Mouse (Mus musculus): Measurements from ENCODE around the gene Pou3f1. TPM values are rescaled to one million over a fixed set of nuclear protein-coding genes. Genes with fewer than 3 reads are reported as not detected.
A peak's percentile ranks its signal among the peaks of the same experiment; 100 is the strongest.

Pou3f1 gene
- polyA plus RNA-seq, 1 experiment from 2014 or later: 0.10 TPM

DNA sequence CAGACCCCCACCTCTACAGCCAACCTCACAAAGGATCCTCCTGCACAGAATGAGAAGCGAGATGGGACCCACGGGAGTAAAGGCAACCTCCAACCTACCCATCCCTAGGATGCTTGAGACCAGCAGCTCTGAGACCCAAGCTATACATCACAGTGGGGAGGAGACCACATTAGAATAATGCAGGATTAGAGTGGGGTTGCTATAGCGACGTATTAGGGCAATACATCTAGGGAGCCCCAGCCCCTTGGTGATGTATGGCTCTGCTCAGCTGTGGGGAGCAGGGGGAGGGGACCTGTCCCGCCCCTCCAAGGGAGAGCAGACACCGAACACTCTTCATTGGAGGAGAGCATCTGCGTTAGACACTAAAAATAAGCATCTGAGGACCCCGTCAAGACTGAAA, 11.5 kb downstream of the Pou3f1 start:
- 38% methylated on average over 8 of the region's 8 CpGs for WGBS
- TF ChIP-seq CTCF (IDR thresholded peaks at IDR 0.05) (no peak), EP300 (IDR thresholded peaks at IDR 0.05) (no peak)
- Histone ChIP-seq H3K4me3 (ENCODE audit: low read depth, low read length) (no peak overlapping the region), H3K27ac (ENCODE audit: low read length) (no peak overlapping the region), H3K27me3 (replicated peaks; ENCODE audit: insufficient read depth, low read length) (peaks cover 26% of the 10 kb centered on the region), H3K4me2 (replicated peaks; ENCODE audit: low read depth, low read length) (no peak overlapping the region), H3K9me3 (ENCODE audit: low read length) (no peaks in the 10 kb centered on the region), H3K4me1 (ENCODE audit: insufficient read depth, low read depth, low read length) (no peaks in the 10 kb centered on the region), H3K36me3 (ENCODE audit: insufficient read depth, low read length) (no peaks in the 10 kb centered on the region), H3K9ac (replicated peaks; ENCODE audit: low read depth) (no peak overlapping the region)
- DNase-seq (ENCODE audit: low spot score): no peak
- ATAC-seq: no peak

DNA sequence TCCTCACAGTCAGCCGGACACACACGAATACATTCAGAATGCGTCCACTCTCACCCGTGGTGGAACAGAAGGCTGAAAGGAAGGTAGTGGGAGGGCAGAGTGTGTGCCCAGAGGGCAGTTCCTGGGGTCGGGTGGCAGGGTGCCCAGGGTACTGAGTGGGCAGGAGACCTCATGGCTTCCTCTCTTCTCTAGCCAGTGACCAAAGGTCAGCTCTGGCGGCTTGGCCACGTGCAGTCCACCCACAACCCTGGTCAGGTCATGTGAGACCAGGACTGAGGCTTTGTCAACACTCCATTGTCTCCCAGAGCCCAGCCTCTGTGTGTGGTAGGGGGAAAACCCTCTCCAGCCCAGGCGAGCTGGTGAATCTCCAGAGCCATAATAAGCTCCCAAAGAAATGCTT, 13.6 kb downstream of the Pou3f1 start:
- Histone ChIP-seq H3K27ac (ENCODE audit: low read length) (no peak overlapping the region), H3K27me3 (replicated peaks; ENCODE audit: insufficient read depth, low read length) (peaks cover 17% of the 10 kb centered on the region; the same call in 1 of the 2 replicates), H3K4me2 (replicated peaks; ENCODE audit: low read depth, low read length) (no peak overlapping the region), H3K9ac (replicated peaks; ENCODE audit: low read depth) (no peak overlapping the region), H3K4me3 (ENCODE audit: low read depth, low read length) (no peak overlapping the region), H3K36me3 (ENCODE audit: insufficient read depth, low read length) (no peaks in the 10 kb centered on the region), H3K9me3 (ENCODE audit: low read length) (no peaks in the 10 kb centered on the region), H3K4me1 (ENCODE audit: insufficient read depth, low read depth, low read length) (no peaks in the 10 kb centered on the region)
- 60% methylated on average over 8 of the region's 8 CpGs for WGBS
- ATAC-seq: no peak
- DNase-seq (ENCODE audit: low spot score): no peak
- TF ChIP-seq CTCF (IDR thresholded peaks at IDR 0.05) (no peak), EP300 (IDR thresholded peaks at IDR 0.05) (no peak)

DNA sequence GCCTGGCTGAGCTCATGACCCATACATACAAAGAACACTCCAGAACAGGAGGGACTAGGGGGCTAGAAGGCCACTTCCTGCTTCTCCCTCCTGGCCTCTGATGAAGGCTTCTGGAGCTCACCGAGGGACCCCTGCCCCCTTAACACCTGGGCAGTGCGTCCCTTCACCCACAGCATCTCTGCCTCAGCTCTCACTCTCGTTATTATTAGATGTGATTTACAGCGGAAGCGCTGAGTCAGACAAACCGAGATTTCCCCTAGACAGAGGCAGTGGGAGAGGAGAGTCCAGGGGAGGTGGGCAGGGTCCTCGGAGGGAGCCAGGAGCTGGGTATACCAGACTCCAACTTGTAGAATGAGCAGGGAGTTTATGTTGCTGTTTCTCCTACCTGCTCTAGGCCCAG, 15.0 kb downstream of the Pou3f1 start:
- Histone ChIP-seq H3K27ac (ENCODE audit: low read length) (no peak overlapping the region), H3K9ac (replicated peaks; ENCODE audit: low read depth) (no peak overlapping the region), H3K9me3 (ENCODE audit: low read length) (no peaks in the 10 kb centered on the region), H3K4me1 (ENCODE audit: insufficient read depth, low read depth, low read length) (no peaks in the 10 kb centered on the region), H3K27me3 (replicated peaks; ENCODE audit: insufficient read depth, low read length) (peaks cover 17% of the 10 kb centered on the region; the same call in 1 of the 2 replicates), H3K4me3 (ENCODE audit: low read depth, low read length) (no peak overlapping the region), H3K4me2 (replicated peaks; ENCODE audit: low read depth, low read length) (no peak overlapping the region), H3K36me3 (ENCODE audit: insufficient read depth, low read length) (no peaks in the 10 kb centered on the region)
- no peak for DNase-seq (ENCODE audit: low spot score)
- WGBS: 20% methylated on average over 7 of the region's 7 CpGs
- ATAC-seq: no peak
- TF ChIP-seq CTCF (IDR thresholded peaks at IDR 0.05): no peak
- TF ChIP-seq EP300 (IDR thresholded peaks at IDR 0.05): no peak

DNA sequence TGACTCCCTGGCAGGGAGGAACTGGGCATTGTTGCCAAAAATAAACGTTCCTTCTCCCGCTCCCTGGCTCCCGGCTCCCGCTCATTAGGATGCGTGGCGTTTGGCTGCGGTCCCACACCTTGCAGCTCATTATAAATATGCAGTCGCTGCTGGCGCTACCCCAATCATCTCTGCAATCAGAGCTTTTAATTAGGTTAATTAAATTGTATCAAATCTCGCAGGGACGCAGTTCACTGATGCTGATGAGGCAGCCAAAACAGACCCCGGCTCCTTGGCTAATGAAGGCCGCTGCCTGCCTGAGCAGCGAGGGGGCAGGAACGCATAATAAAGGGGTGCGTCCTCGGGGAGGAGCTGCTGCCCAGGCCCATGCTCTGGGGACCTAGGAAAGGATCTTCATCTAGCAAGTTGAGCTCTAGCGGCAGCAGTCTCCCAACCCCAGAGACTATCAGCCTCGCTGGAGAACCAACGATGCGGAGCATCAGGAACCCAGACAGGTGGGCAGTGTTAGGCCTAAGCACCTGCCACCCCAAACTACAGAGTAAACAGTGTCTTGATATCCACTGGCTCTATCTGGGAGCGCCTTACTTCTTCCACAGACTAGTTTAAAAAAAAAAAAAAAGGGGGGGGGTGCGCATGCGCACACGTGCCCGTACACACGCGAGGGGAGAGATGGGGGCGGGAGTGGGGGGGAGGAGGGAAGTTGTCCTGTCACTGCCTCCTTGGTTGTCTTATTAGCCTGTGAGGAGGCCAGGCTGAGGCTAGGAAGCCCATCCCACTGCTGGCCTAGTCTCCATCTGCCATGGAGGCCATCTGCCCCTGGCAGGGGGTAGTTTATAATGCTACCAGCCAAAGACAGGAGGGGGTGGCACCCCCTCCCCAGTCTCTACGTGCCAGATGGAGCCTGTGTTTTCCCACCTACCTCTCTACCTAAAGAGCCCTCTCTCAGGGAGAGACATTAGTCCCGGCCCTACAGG, 16.0 kb downstream of the Pou3f1 start:
- whole genome bisulfite sequencing: 6% methylated on average over 25 of the region's 31 CpGs
- H3K9me3 ChIP-seq (ENCODE audit: low read length): no peaks in the 10 kb centered on the region
- no peak overlapping the region for H3K27ac ChIP-seq (ENCODE audit: low read length)
- DNase-seq (ENCODE audit: low spot score) (no peak), ATAC-seq (no peak)
- no peak overlapping the region for H3K4me3 ChIP-seq (ENCODE audit: low read depth, low read length)
- no peak for TF ChIP-seq CTCF (IDR thresholded peaks at IDR 0.05)
- no peak for TF ChIP-seq EP300 (IDR thresholded peaks at IDR 0.05)
- H3K27me3 ChIP-seq (replicated peaks; ENCODE audit: insufficient read depth, low read length): peaks cover 16% of the 10 kb centered on the region; the same call in 1 of the 2 replicates
- no peak overlapping the region for H3K4me2 ChIP-seq (replicated peaks; ENCODE audit: low read depth, low read length)
- no peaks in the 10 kb centered on the region for H3K4me1 ChIP-seq (ENCODE audit: insufficient read depth, low read depth, low read length)
- H3K9ac ChIP-seq (replicated peaks; ENCODE audit: low read depth): no peak overlapping the region
- H3K36me3 ChIP-seq (ENCODE audit: insufficient read depth, low read length): no peaks in the 10 kb centered on the region

DNA sequence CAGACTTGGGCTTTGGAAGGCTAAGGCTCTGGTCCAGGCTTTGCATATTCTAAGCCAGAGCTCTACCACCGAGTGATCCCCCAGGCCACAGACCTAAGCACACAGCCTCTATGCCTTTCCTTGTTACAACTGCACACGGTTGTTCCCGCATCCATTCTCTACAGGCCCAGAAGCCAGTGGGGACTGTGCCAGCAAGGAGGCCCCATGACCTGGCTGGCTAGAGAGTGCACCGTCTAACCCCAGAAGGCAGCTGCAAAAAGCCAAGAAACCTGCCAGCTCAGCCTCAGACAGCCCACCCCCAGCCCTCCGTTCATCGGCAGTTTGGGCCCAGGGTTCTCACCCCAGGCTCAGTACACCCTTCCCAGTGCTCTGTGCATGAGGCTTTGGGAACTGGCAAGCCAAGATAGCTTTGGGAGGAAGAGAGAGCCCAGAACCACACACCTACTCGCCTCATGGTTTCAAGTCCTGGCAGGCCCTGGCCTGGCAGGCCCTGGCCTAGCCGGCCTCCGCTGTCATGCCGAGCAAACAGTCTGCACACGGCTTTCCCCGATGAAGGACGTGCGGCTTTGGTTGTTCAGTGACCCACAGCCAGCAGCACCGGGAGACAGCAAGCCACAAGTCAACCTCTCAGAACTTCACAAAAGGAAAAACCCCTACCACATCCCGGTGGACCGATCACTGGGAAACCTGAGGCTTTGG, 17.9 kb downstream of the Pou3f1 start:
- no peak for TF ChIP-seq EP300 (IDR thresholded peaks at IDR 0.05)
- no peak for TF ChIP-seq CTCF (IDR thresholded peaks at IDR 0.05)
- H3K4me2 ChIP-seq (replicated peaks; ENCODE audit: low read depth, low read length): no peak overlapping the region
- DNase-seq (ENCODE audit: low spot score) (no peak), ATAC-seq (no peak)
- 67% methylated on average over 17 of the region's 17 CpGs for WGBS
- H3K9me3 ChIP-seq (ENCODE audit: low read length): no peaks in the 10 kb centered on the region
- peaks cover 13% of the 10 kb centered on the region; the same call in 1 of the 2 replicates for H3K27me3 ChIP-seq (replicated peaks; ENCODE audit: insufficient read depth, low read length)
- no peak overlapping the region for H3K9ac ChIP-seq (replicated peaks; ENCODE audit: low read depth)
- no peak overlapping the region for H3K27ac ChIP-seq (ENCODE audit: low read length)
- no peaks in the 10 kb centered on the region for H3K4me1 ChIP-seq (ENCODE audit: insufficient read depth, low read depth, low read length)
- H3K36me3 ChIP-seq (ENCODE audit: insufficient read depth, low read length): 0 out of 2 replicates have a peak, but pooled peaks cover 4% of the 10 kb centered on the region
- H3K4me3 ChIP-seq (ENCODE audit: low read depth, low read length): no peak overlapping the region

DNA sequence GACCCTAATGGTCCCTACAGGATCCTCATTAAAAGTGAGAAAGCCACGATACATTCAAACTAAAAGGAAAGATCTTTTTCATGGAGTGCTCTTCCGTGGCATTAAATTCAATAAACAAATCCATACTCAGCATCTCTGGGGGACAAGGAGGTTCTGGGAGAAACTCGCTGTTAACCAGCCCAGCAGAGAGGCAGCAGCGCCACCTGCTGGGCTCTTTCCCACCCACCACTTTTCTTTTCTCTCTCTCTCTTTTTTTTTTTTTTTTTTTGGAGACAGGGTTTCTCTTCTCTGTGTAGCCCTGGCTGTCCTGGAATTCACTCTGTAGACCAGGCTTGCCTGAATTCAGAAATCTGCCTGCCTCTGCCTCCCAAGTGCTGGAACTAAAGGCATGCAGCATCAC, 18.4 kb downstream of the Pou3f1 start:
- H3K36me3 ChIP-seq (ENCODE audit: insufficient read depth, low read length): peaks cover 6% of the 10 kb centered on the region; the same call in 1 of the 2 replicates
- 2% methylated on average over 4 of the region's 4 CpGs for WGBS
- TF ChIP-seq CTCF (IDR thresholded peaks at IDR 0.05): peak; percentile 82
- no peak for TF ChIP-seq EP300 (IDR thresholded peaks at IDR 0.05)
- H3K4me1 ChIP-seq (ENCODE audit: insufficient read depth, low read depth, low read length): no peaks in the 10 kb centered on the region
- H3K9me3 ChIP-seq (ENCODE audit: low read length): no peaks in the 10 kb centered on the region
- no peak overlapping the region for H3K27ac ChIP-seq (ENCODE audit: low read length)
- H3K4me3 ChIP-seq (ENCODE audit: low read depth, low read length): no peak overlapping the region
- H3K27me3 ChIP-seq (replicated peaks; ENCODE audit: insufficient read depth, low read length): peaks cover 13% of the 10 kb centered on the region; the same call in 1 of the 2 replicates
- ATAC-seq (no peak), DNase-seq (ENCODE audit: low spot score) (peak; percentile 80)
- no peak overlapping the region for H3K9ac ChIP-seq (replicated peaks; ENCODE audit: low read depth)
- H3K4me2 ChIP-seq (replicated peaks; ENCODE audit: low read depth, low read length): no peak overlapping the region
